Mouse (Mus musculus) lung, postnatal 14 days (tissue): ENCODE results near the gene Rack1.
"Not testable (repeated sequence)": the region's sequence is repeated elsewhere in the genome, so short reads cannot be mapped to it uniquely, and the experiment has no call there.

Experiments
- DNase-seq: peaks from one replicate; pipeline ENCODE4 v3.0.0; 2021

Rack1 gene

DNA sequence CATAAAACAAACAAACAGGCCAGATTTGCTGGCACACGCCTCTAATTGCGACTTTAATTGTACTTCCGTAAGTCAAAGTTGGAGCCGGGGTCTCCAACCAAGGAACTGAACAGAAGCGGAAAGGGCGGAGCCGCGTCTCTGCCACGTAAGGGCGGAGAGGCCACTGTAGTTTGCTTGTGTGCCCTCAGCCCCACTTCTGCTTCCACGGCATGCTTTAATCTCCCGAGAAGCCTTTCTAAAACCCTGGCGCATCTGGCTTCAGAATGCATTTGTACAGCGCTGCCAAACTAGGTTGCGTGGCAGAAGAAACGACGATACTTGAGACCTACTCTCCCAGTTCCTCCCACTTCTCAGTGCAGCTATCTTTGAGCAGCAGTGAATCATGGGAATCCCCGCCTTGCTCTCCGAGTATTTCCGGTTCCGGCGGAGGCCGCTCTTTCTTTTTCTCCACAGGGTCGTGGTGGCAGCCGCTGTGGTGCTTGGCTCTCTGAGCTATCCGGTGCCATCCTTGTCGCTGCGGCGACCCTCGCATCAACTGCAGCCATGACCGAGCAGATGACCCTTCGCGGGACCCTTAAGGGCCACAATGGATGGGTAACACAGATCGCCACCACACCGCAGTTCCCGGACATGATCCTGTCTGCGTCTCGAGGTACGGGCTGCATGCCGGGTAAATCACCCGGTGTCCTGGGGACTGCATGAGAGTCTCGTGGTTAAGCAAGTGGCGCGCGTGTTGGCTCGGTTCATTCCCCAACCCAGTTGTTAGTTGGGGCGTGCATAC is at the start of gene Rack1:
Gene Rack1, plus strand, starts transcription at position 412 of the 781 bp plus-strand sequence.
- peak; percentile 86 for DNase-seq

GRCm38 (mm10) chr11:48750428-48750827 is 49.7 kb upstream of the Rack1 start:
- DNase-seq = no peak

- not testable (repeated sequence) for DNase-seq
These were observed 46.6 kb upstream of the Rack1 start for GRCm38 (mm10) chr11:48753534-48753933.

- DNase-seq = no peak
These were observed 41.1 kb upstream of the Rack1 start for GRCm38 (mm10) chr11:48759021-48759420.

DNA sequence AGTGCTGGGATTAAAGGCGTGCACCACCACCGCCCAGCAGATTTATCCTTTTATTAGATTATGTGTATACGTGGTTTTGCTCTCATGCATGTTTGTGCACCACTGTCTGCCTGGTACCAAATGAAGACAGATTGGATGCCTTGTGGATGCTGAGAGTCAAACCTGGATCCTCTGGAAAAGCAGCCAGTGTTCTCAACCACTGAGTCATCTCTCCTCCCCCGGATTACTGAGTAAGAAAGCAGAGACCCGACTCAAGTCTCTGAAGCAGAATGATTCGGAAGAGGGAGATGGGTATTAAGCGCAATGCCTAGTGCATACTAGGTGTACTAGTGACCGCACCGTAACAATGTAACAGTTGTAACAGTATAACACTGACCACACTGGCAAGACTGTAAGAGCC is 36.0 kb upstream of the Rack1 start:
- DNase-seq = no peak

- no peak for DNase-seq
These were observed 32.8 kb upstream of the Rack1 start for GRCm38 (mm10) chr11:48767195-48767876.

DNA sequence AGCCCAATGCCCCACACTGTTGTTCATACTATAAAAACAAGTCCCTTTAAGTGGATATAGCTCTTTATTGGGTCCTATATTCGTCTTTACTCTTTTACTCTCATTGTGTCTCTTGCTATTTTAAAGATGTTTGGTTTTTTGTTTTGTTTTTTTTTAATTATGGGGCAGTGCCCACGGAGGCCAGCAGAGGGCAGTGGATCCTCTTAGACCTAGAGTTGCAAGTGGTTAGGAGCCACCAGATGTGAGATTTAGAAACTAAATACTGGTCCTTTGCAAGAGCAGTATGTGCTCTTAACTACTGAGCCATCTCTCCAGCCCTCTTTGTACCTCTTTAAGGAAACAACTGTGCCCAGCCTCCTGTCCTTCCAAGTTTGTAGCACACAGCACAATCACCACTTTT is 28.4 kb upstream of the Rack1 start:
- DNase-seq = peak; percentile 44

GRCm38 (mm10) chr11:48774443-48775298 is 25.5 kb upstream of the Rack1 start:
- peak; percentile 72 for DNase-seq

DNA sequence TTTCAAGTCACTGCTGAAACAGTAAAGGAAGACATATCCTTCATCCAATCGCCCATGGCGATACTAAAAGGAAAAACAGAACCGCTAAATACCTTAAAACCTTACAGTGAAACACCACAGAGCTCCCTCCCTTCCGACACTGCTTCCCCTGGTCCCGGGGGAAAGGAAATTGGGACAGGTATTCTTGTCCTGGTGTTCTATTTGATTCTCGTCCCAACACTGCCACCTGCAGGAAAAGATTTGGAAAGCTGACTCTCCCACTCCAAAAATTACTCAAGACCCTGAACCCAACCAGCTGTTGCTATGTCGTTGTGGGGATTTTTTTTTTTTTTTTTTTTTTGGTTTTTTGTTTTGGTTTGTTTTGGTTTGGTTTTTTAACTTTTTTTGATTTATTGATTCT is 24.6 kb upstream of the Rack1 start:
- peak; percentile 70 for DNase-seq

- no peak for DNase-seq
These were observed 23.5 kb upstream of the Rack1 start for GRCm38 (mm10) chr11:48776664-48777063.

GRCm38 (mm10) chr11:48777303-48777702 is 22.8 kb upstream of the Rack1 start:
- DNase-seq = no peak

DNA sequence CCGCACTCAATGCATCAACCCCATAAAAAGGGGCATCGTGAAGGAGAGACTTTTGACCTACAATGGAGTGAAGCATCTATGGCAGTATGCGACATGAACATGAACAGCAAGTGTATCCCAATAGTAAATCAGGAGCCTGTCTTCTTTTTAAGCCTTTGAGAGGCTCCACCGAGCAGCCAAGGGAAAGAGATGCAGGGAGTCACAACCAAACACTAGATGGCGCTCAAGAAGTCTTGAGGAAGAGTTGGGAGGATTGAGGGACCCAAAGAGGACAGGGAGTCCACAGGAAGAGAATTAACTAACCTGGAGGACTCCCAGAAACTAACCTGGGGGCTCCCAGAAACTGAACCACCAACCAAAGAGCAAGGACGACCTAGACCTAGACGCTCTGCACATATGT is 20.7 kb upstream of the Rack1 start:
- DNase-seq = peak; percentile 62

DNA sequence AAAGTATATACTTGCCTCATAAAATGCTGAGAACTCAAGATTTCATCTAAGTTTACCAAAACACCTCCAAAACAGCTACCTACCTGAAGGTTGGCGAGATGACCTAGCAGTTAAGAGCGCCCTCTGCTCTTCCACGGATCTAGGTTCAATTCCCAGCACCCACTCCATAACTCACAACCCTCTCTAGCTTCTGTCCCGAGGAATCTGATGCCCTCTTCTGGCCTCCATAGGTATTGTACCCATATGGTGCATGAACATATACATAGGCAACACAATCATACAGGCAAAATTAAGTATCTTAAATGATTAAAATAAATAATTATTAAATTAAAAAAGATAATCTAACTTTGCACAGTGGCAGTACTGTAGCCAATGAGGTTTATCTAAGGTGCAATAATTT is 17.9 kb upstream of the Rack1 start:
- no peak for DNase-seq

GRCm38 (mm10) chr11:48787455-48788211 is 12.5 kb upstream of the Rack1 start:
- DNase-seq = peak; percentile 52

- peak; percentile 88 for DNase-seq
These were observed 11.6 kb upstream of the Rack1 start for GRCm38 (mm10) chr11:48788311-48789089.

DNA sequence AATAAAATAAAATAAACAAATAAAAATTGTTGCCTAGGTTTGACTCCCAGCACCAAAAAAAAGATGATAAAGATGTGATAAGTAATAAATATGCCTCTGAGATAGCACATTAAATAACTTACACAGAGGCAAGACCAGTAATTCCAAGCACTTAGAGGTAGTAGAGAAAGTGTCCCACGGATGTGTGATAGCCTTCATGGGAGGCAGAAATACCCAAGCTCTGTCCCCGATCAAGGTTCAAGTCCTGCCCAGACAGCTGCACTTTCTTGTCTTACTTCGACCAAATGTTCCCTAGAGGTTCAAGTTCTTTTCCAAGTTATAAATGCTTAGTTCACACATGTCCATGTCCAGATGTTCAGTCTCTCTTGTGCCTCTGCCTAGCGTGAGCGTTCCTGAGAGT is 10.9 kb upstream of the Rack1 start:
- no peak for DNase-seq

DNA sequence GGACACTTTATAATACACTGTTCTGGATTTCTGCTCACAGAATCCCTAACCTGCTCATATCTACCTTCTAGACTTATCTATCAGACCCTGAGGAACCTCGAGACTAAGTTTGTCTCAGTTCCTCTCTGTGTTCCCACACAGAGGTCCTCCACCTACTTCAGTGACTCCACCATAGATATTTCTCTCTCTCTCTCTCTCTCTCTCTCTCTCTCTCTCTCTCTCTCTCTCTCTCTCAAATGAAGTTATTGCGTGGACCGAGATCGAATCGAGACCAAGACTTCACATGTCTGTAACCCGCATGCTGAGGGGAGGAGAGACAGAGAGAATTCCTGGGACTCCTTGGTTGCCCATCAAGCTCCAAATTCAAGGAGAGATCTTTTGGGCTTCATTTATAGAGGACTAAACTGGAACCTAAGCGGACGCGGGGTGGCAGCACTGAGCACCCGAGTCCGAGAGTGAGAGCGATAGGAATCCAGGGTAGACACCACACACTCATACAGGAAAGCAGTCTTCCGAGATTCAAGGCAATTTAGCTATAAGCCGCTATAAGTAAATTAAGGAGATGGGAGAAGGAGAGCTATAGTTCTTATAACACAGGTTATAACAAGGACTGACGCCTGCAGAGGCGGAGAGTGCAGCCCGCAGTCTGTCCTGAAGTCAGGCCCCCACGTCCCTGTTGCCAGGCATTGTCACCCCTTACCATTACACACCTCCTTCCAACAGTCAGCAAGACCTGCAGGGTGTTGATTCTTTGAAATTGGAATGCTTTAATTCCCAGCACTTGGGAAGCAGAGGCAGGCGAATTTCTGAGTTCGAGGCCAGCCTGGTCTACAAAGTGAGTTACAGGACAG is 9.9 kb upstream of the Rack1 start:
- DNase-seq = peak; percentile 91

DNA sequence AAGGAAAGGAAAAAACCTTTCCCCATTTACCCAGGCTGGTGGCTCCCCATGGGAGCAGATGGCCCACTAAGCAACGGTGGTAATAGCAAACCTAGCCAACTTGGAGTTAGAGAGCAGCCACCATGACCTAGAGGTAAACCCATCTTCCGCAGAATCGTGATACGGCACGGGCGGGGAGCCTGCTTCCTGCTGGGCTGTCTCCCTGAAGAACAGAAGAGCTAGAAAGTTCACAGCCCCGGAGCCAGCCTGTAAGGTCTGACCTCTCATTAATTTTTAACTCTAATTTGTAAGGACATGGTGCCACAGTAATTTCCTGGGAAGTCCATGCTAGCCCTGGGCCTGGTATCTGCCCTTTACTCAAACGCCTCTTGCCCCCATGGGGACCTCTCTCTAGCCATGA is 9.2 kb upstream of the Rack1 start:
- DNase-seq = no peak

- not testable (repeated sequence) for DNase-seq
These were observed 8.2 kb upstream of the Rack1 start for GRCm38 (mm10) chr11:48791894-48792293.

DNA sequence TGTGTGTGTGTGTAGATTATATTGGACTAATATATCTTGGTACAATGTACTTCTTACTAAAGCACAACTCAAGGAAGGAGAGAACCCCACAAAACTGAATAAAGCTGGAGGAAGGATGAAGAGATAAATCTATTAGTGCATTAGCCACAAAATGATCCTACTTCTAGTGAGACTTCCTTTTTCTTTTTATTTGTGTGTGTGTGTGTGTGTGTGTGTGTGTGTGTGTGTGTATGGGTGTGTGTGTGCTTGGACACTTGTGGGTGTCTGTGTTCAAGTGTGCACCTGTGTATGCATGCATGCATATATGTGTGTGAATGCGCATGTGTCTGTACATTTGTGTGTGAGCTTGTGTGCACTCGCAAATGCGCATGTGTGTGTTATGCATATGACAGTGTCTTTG is 6.9 kb upstream of the Rack1 start:
- no peak for DNase-seq

- no peak for DNase-seq
These were observed 4.9 kb upstream of the Rack1 start for GRCm38 (mm10) chr11:48795221-48795620.
